Mouse (Mus musculus) embryonic facial prominence, embryonic 11.5 days (tissue): ENCODE measurements around the gene Inpp5b. TPM values are rescaled to one million over a fixed set of nuclear protein-coding genes. Genes with fewer than 3 reads are reported as not detected.
A peak's percentile ranks its signal among the peaks of the same experiment; 100 is the strongest.

Experiments
- ATAC-seq: fragments of 200-750 bp; cut with Nextera tagmentation; replicated peaks from 2 replicates; pipeline ENCODE4 v1.8.0; 2017; ENCODE audit warnings: low read depth; ENCODE audit not compliant: insufficient number of reproducible peaks, low FRiP score, low TSS enrichment
- DNase-seq: peaks from one replicate; pipeline ENCODE4 v3.0.0-alpha.2; 2015; ENCODE audit warnings: low spot score
- H3K27ac ChIP-seq: fragments of 300-500 bp; sonication (generic); replicated peaks from 2 replicates; pipeline ENCODE4 v1.5.1; 2014; ENCODE audit warnings: mild to moderate bottlenecking, low read depth, low read length, control low read depth
- H3K27me3 ChIP-seq: fragments of 300-500 bp; sonication (generic); 2 replicates; pipeline ENCODE4 v1.6.1; 2014; ENCODE audit warnings: mild to moderate bottlenecking, low read length, moderate library complexity, mixed read lengths; ENCODE audit not compliant: control insufficient read depth, insufficient read depth
- H3K36me3 ChIP-seq: fragments of 300-500 bp; sonication (generic); replicated peaks from 2 replicates; pipeline ENCODE4 v1.6.1; 2014; ENCODE audit warnings: low read depth, mild to moderate bottlenecking, low read length, moderate library complexity, mixed read lengths; ENCODE audit not compliant: control insufficient read depth, insufficient read depth
- H3K4me1 ChIP-seq: fragments of 300-500 bp; sonication (generic); 2 replicates; pipeline ENCODE4 v1.6.1; 2014; ENCODE audit warnings: low read length, mixed read lengths; ENCODE audit not compliant: control insufficient read depth, insufficient read depth
- H3K4me2 ChIP-seq: fragments of 300-500 bp; sonication (generic); 2 replicates; pipeline ENCODE4 v1.6.1; 2014; ENCODE audit warnings: low read depth, mild to moderate bottlenecking, control low read depth, low read length, moderate library complexity
- H3K4me3 ChIP-seq: fragments of 300-500 bp; sonication (generic); 2 replicates; pipeline ENCODE4 v1.5.1; 2014; ENCODE audit warnings: low read depth, low read length, control low read depth
- H3K9ac ChIP-seq: fragments of 300-500 bp; sonication (generic); replicated peaks from 2 replicates; pipeline ENCODE4 v1.6.1; 2014; ENCODE audit warnings: mild to moderate bottlenecking, control low read depth, low read length
- H3K9me3 ChIP-seq: fragments of 300-500 bp; sonication (generic); replicated peaks from 2 replicates; pipeline ENCODE4 v1.6.1; 2016; ENCODE audit warnings: mild to moderate bottlenecking, low read length, inconsistent platforms, mixed read lengths; ENCODE audit not compliant: control insufficient read depth
- WGBS: fragments of 180-500 bp; shearing (Covaris S2); extraction: QIAGEN DNeasy Blood & Tissue Kit; methylation state at CpG from one replicate; pipeline ENCODE4 v1.1.7; 2014; 5-methylcytosine and 5-hydroxymethylcytosine counted together
- polyA plus RNA-seq: library from polyadenylated mRNA; unstranded; fragments of >200 nt; fragmentation: Nextera tagmentation; extraction: Ambion mirVana; gene quantifications from 2 replicates; pipeline ENCODE4 v1.2.1, GENCODE M21; 2014

Gene Inpp5b
- polyA plus RNA-seq, 1 experiment from 2014 or later: 26.2 TPM

DNA sequence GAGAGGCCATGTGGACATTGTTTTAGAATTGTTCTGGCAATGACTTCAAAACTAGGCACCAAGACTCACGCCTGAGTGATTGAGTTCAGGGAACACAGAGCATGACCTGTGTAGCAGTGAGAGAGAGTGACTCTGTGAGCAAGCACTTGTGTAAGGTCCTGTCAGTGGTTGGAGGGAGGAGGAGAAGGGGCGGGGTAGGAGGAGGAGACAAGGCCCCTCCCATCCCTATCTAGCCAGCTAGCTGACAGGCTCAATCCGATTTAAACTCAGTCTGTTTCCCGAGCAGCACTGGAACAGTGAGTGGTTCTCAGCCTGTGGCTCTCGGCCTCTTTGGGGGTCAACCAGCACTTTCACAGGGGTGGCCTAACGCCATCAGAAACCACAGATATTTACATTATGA lies 76.2 kb downstream of the Inpp5b start:
- no peak overlapping the region for H3K4me3 ChIP-seq
- H3K9ac ChIP-seq: no peak overlapping the region
- WGBS: 24% methylated on average over 6 of the region's 6 CpGs
- H3K4me2 ChIP-seq: no peak overlapping the region
- H3K4me1 ChIP-seq: no peaks in the 10 kb centered on the region
- H3K27me3 ChIP-seq: no peaks in the 10 kb centered on the region
- no peaks in the 10 kb centered on the region for H3K36me3 ChIP-seq
- H3K27ac ChIP-seq: no peak overlapping the region
- H3K9me3 ChIP-seq: no peaks in the 10 kb centered on the region
- DNase-seq (peak; percentile 49), ATAC-seq (0 out of 2 replicates have a peak, but pooled peaks have one; percentile 48)

DNA sequence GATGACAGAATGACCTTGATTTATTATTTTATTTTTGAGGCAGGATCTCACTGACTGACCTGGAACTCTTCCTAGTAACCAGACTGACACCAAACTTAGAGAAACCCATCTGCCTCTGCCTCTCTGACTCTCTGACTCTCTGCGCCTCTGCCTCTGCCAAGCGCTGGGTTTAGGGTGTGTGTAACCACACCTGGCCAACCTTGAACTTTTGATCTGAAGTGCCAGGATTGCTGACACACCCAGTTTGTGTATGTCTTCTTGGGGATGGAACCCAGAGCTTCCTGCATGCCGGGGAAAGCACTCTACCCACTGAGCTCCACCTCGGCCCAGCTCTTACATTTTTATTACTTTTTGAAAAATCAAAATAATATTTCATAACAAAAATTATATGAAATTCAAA lies 77.2 kb downstream of the Inpp5b start:
- H3K4me2 ChIP-seq: no peak overlapping the region
- no peak overlapping the region for H3K27ac ChIP-seq
- H3K9me3 ChIP-seq: no peaks in the 10 kb centered on the region
- no peaks in the 10 kb centered on the region for H3K27me3 ChIP-seq
- H3K4me3 ChIP-seq: no peak overlapping the region
- H3K4me1 ChIP-seq: no peaks in the 10 kb centered on the region
- 93% methylated on average over 4 of the region's 4 CpGs for WGBS
- H3K9ac ChIP-seq: no peak overlapping the region
- no peaks in the 10 kb centered on the region for H3K36me3 ChIP-seq
- ATAC-seq (no peak), DNase-seq (no peak)

- H3K36me3 ChIP-seq: no peaks in the 10 kb centered on the region; the same call in 1 of the 2 replicates
- no peaks in the 10 kb centered on the region for H3K27me3 ChIP-seq
- H3K4me3 ChIP-seq: no peak overlapping the region
- 91% methylated on average over 6 of the region's 6 CpGs for WGBS
- no peak for ATAC-seq
- H3K4me1 ChIP-seq: no peaks in the 10 kb centered on the region
- no peak for DNase-seq
- H3K9ac ChIP-seq: no peak overlapping the region
- no peak overlapping the region for H3K27ac ChIP-seq
- H3K4me2 ChIP-seq: no peak overlapping the region
- H3K9me3 ChIP-seq: no peaks in the 10 kb centered on the region
These were observed 83.3 kb downstream of the Inpp5b start for GRCm38 (mm10) chr4:124824967-124825366.

DNA sequence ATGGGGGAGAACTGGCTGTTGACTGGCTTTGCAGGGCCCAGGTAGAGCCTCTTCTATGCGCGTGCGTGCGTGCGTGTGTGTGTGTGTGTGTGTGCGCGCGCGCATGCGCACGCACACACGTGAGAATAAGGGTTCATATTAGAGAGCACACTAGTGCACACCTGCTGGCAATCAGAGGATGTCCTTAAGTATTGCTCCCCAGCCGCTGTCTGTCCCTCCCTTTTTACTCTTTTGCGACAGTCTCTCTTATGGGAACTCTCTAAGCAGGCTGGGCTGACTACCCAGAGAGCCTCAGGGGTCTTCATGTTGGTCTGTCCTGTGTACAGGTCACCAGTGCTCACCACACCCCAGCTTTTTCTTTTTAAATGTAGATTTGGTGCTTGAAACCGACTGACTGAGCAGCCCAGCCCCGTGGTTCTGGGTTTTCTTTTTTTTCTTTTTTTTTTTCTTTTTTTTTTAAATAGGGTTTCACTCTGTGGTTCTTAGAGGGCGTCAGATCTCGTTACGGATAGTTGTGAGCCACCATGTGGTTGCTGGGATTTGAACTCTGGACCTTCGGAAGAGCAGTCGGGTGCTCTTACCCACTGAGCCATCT lies 83.8 kb downstream of the Inpp5b start:
- no peak overlapping the region for H3K4me3 ChIP-seq
- H3K27me3 ChIP-seq: no peaks in the 10 kb centered on the region
- H3K4me1 ChIP-seq: no peaks in the 10 kb centered on the region
- H3K36me3 ChIP-seq: no peaks in the 10 kb centered on the region; the same call in 1 of the 2 replicates
- H3K9ac ChIP-seq: no peak overlapping the region
- no peak overlapping the region for H3K27ac ChIP-seq
- H3K4me2 ChIP-seq: no peak overlapping the region
- WGBS: 95% methylated on average over 21 of the region's 21 CpGs
- H3K9me3 ChIP-seq: no peaks in the 10 kb centered on the region
- ATAC-seq: no peak
- no peak for DNase-seq

DNA sequence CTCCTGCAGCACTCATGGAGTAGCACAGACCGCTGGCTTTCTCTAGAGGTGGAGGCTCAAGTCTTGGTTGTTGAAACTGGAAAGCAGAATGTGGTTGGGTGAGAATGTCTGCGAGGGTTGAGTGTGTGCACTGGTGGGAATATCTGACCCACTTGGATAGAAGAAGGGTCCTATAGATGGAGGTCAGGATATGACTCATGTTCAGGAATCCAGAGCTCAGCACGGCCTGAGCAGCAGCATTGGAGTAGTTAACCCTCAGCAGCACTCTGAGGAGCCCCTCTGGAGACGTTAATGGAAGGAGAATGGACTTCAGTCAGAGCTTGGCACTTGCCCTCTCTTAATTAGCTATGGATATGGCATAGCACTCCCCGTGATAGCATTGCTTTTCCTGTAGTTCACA lies 88.0 kb downstream of the Inpp5b start:
- H3K9ac ChIP-seq: no peak overlapping the region
- H3K9me3 ChIP-seq: no peaks in the 10 kb centered on the region
- ATAC-seq (no peak), DNase-seq (no peak)
- no peaks in the 10 kb centered on the region for H3K4me1 ChIP-seq
- H3K27me3 ChIP-seq: no peaks in the 10 kb centered on the region
- H3K4me3 ChIP-seq: no peak overlapping the region
- no peak overlapping the region for H3K27ac ChIP-seq
- no peaks in the 10 kb centered on the region; the same call in 1 of the 2 replicates for H3K36me3 ChIP-seq
- no peak overlapping the region for H3K4me2 ChIP-seq
- 87% methylated on average over 5 of the region's 5 CpGs for WGBS

- Histone ChIP-seq H3K27me3 (no peaks in the 10 kb centered on the region), H3K9ac (no peak overlapping the region), H3K9me3 (no peaks in the 10 kb centered on the region), H3K27ac (no peak overlapping the region), H3K4me2 (no peak overlapping the region), H3K36me3 (no peaks in the 10 kb centered on the region; the same call in 1 of the 2 replicates), H3K4me3 (no peak overlapping the region), H3K4me1 (no peaks in the 10 kb centered on the region)
- no peak for ATAC-seq
- no peak for DNase-seq
- 93% methylated on average over 10 of the region's 10 CpGs for WGBS
These were observed 91.1 kb downstream of the Inpp5b start for GRCm38 (mm10) chr4:124832796-124833195.

- Histone ChIP-seq H3K9ac (no peak overlapping the region), H3K4me1 (no peaks in the 10 kb centered on the region), H3K27me3 (no peaks in the 10 kb centered on the region), H3K4me3 (no peak overlapping the region), H3K36me3 (no peaks in the 10 kb centered on the region; the same call in 1 of the 2 replicates), H3K4me2 (no peak overlapping the region), H3K9me3 (no peaks in the 10 kb centered on the region), H3K27ac (no peak overlapping the region)
- ATAC-seq: no peak
- WGBS: 88% methylated on average over 14 of the region's 14 CpGs
- DNase-seq: no peak
These were observed 96.5 kb downstream of the Inpp5b start for GRCm38 (mm10) chr4:124838035-124838700.

GRCm38 (mm10) chr4:124840998-124841397 lies 99.3 kb downstream of the Inpp5b start:
- Histone ChIP-seq H3K4me1 (no peaks in the 10 kb centered on the region), H3K9me3 (no peaks in the 10 kb centered on the region), H3K27ac (no peak overlapping the region), H3K4me3 (no peak overlapping the region), H3K27me3 (no peaks in the 10 kb centered on the region), H3K36me3 (no peaks in the 10 kb centered on the region; the same call in 1 of the 2 replicates), H3K4me2 (no peak overlapping the region), H3K9ac (no peak overlapping the region)
- no peak for DNase-seq
- WGBS: 93% methylated on average over 1 of the region's 1 CpGs
- no peak for ATAC-seq
